Mouse (Mus musculus) ES-CJ7 (cell line): ENCODE measurements around the gene Rarg.

Experiments
- DNase-seq: peaks from one replicate; pipeline ENCODE4 v3.0.0; 2011; ENCODE audit warnings: low read depth, low spot score

Gene Rarg

GRCm38 (mm10) chr15:102257202-102258075, at the start of gene Rarg:
Gene Rarg, minus strand, starts transcription at chr15:102257517.
- DNase-seq: no peak

- no peak for DNase-seq
These were observed 45.2 kb upstream of the Rarg start for GRCm38 (mm10) chr15:102302542-102302941.

- DNase-seq: no peak
These were observed 39.2 kb upstream of the Rarg start for GRCm38 (mm10) chr15:102296368-102297006.

- DNase-seq: peak; percentile 96
These were observed 38.5 kb upstream of the Rarg start, which contains the start of gene Espl1 for GRCm38 (mm10) chr15:102295633-102296367. Gene Espl1, plus strand, starts transcription at chr15:102296266.

- peak; percentile 47 for DNase-seq
These were observed 30.1 kb upstream of the Rarg start for GRCm38 (mm10) chr15:102287395-102287794.

- no peak for DNase-seq
These were observed 26.3 kb upstream of the Rarg start for GRCm38 (mm10) chr15:102283648-102284047.

GRCm38 (mm10) chr15:102282463-102283292, 25.4 kb upstream of the Rarg start:
- peak; percentile 41 for DNase-seq

- DNase-seq: no peak
These were observed 23.3 kb upstream of the Rarg start for GRCm38 (mm10) chr15:102280623-102281022.

GRCm38 (mm10) chr15:102279783-102280520, 22.6 kb upstream of the Rarg start:
- DNase-seq: peak; percentile 71

GRCm38 (mm10) chr15:102279092-102279782, 21.9 kb upstream of the Rarg start, which contains the start of gene Mfsd5:
Gene Mfsd5, plus strand, starts transcription at chr15:102279454.
- peak; percentile 86 for DNase-seq

GRCm38 (mm10) chr15:102278726-102279091, 21.4 kb upstream of the Rarg start:
- DNase-seq: no peak

GRCm38 (mm10) chr15:102273982-102274716, 16.8 kb upstream of the Rarg start:
- peak; percentile 50 for DNase-seq

- peak; percentile 71 for DNase-seq
These were observed 14.1 kb upstream of the Rarg start for GRCm38 (mm10) chr15:102271441-102271840.

- DNase-seq: no peak
These were observed 13.1 kb upstream of the Rarg start, which contains the start of gene Gm9918 for GRCm38 (mm10) chr15:102270274-102270960. Gene Gm9918, plus strand, starts transcription at chr15:102270563.

GRCm38 (mm10) chr15:102265548-102265947, 8.2 kb upstream of the Rarg start:
- peak; percentile 58 for DNase-seq

- no peak for DNase-seq
These were observed 5.7 kb upstream of the Rarg start for GRCm38 (mm10) chr15:102263037-102263436.

- DNase-seq: peak; percentile 67
These were observed 5.3 kb upstream of the Rarg start for GRCm38 (mm10) chr15:102262582-102262981.

GRCm38 (mm10) chr15:102258581-102259253, 1.4 kb upstream of the Rarg start:
- no peak for DNase-seq
